Mouse (Mus musculus) urinary bladder, postnatal 25 days (tissue): ENCODE results near the gene Ntpcr.

Experiments used
- DNase-seq: peaks from one replicate; pipeline ENCODE4 v3.0.0; 2022; ENCODE audit warnings: low spot score

The Ntpcr gene

GRCm38 (mm10) chr8:125729746-125730145 lies at the start of gene Ntpcr:
Gene Ntpcr (plus strand): TSS chr8:125729963.
- no peak for DNase-seq

GRCm38 (mm10) chr8:125680851-125681408 lies 48.8 kb upstream of the Ntpcr start:
- DNase-seq: no peak

- DNase-seq: no peak
These were observed 44.5 kb upstream of the Ntpcr start for GRCm38 (mm10) chr8:125685216-125685760.

GRCm38 (mm10) chr8:125686221-125686865 lies 43.4 kb upstream of the Ntpcr start:
- DNase-seq: no peak

GRCm38 (mm10) chr8:125690166-125690915 lies 39.4 kb upstream of the Ntpcr start:
- no peak for DNase-seq

GRCm38 (mm10) chr8:125690961-125691360 lies 38.8 kb upstream of the Ntpcr start:
- no peak for DNase-seq

- DNase-seq: no peak
These were observed 37.3 kb upstream of the Ntpcr start for GRCm38 (mm10) chr8:125692447-125692846.

- no peak for DNase-seq
These were observed 36.6 kb upstream of the Ntpcr start for GRCm38 (mm10) chr8:125693197-125693596.

- DNase-seq: no peak
These were observed 33.8 kb upstream of the Ntpcr start for GRCm38 (mm10) chr8:125695951-125696350.

GRCm38 (mm10) chr8:125699391-125700025 lies 30.3 kb upstream of the Ntpcr start:
- no peak for DNase-seq

GRCm38 (mm10) chr8:125700407-125700806 lies 29.4 kb upstream of the Ntpcr start:
- DNase-seq: no peak

- DNase-seq: no peak
These were observed 26.8 kb upstream of the Ntpcr start for GRCm38 (mm10) chr8:125702868-125703473.

- no peak for DNase-seq
These were observed 25.3 kb upstream of the Ntpcr start for GRCm38 (mm10) chr8:125704434-125704833.

GRCm38 (mm10) chr8:125705816-125706215 lies 23.9 kb upstream of the Ntpcr start:
- no peak for DNase-seq

GRCm38 (mm10) chr8:125709171-125709570 lies 20.6 kb upstream of the Ntpcr start:
- DNase-seq: no peak

- DNase-seq: no peak
These were observed 18.2 kb upstream of the Ntpcr start for GRCm38 (mm10) chr8:125711514-125711913.

- DNase-seq: no peak
These were observed 13.6 kb upstream of the Ntpcr start for GRCm38 (mm10) chr8:125716211-125716610.

GRCm38 (mm10) chr8:125716613-125717012 lies 13.2 kb upstream of the Ntpcr start:
- no peak for DNase-seq

GRCm38 (mm10) chr8:125718914-125719313 lies 10.8 kb upstream of the Ntpcr start:
- DNase-seq: no peak

- no peak for DNase-seq
These were observed 7.1 kb upstream of the Ntpcr start for GRCm38 (mm10) chr8:125722675-125723074.

GRCm38 (mm10) chr8:125723437-125723836 lies 6.3 kb upstream of the Ntpcr start:
- no peak for DNase-seq
